Mouse (Mus musculus) hindbrain, embryonic 11.5 days (tissue): ENCODE data around the gene Erich4. TPM values are rescaled to one million over a fixed set of nuclear protein-coding genes. Genes with fewer than 3 reads are reported as not detected.

Experiments
- ATAC-seq: fragments of 200-750 bp; cut with Nextera tagmentation; 2 replicates; pipeline ENCODE4 v1.8.0; 2017; ENCODE audit warnings: mild to moderate bottlenecking, moderate TSS enrichment, moderate library complexity; ENCODE audit not compliant: low FRiP score
- DNase-seq: peaks from one replicate; pipeline ENCODE4 v3.0.0-alpha.2; 2015; ENCODE audit warnings: low spot score
- H3K27ac ChIP-seq: fragments of 300-500 bp; sonication (generic); 2 replicates; pipeline ENCODE4 v1.5.1; 2014; ENCODE audit warnings: mild to moderate bottlenecking, low read depth, low read length
- H3K27me3 ChIP-seq: fragments of 300-500 bp; sonication (generic); 2 replicates; pipeline ENCODE4 v1.6.1; 2014; ENCODE audit warnings: mild to moderate bottlenecking, low read length, moderate library complexity, mixed read lengths; ENCODE audit not compliant: control insufficient read depth, insufficient read depth
- H3K36me3 ChIP-seq: fragments of 300-500 bp; sonication (generic); 2 replicates; pipeline ENCODE4 v1.6.1; 2014; ENCODE audit warnings: mild to moderate bottlenecking, low read length, moderate library complexity, mixed read lengths; ENCODE audit not compliant: control insufficient read depth, insufficient read depth
- H3K4me1 ChIP-seq: fragments of 300-500 bp; sonication (generic); replicated peaks from 2 replicates; pipeline ENCODE4 v1.6.1; 2014; ENCODE audit warnings: low read length, mixed read lengths; ENCODE audit not compliant: control insufficient read depth, insufficient read depth
- H3K4me2 ChIP-seq: fragments of 300-500 bp; sonication (generic); replicated peaks from 2 replicates; pipeline ENCODE4 v1.6.1; 2014; ENCODE audit warnings: mild to moderate bottlenecking, low read depth, low read length
- H3K4me3 ChIP-seq: fragments of 300-500 bp; sonication (generic); 2 replicates; pipeline ENCODE4 v1.5.1; 2014; ENCODE audit warnings: low read depth, low read length
- H3K9ac ChIP-seq: fragments of 300-500 bp; sonication (generic); 2 replicates; pipeline ENCODE4 v1.6.1; 2014; ENCODE audit warnings: low read depth, low read length
- H3K9me3 ChIP-seq: fragments of 300-500 bp; sonication (generic); 2 replicates; pipeline ENCODE4 v1.6.1; 2016; ENCODE audit warnings: low read length; ENCODE audit not compliant: control insufficient read depth
- WGBS: fragments of 180-500 bp; shearing (Covaris S2); extraction: QIAGEN DNeasy Blood & Tissue Kit; methylation state at CpG from one replicate; pipeline ENCODE4 v1.1.7; 2014; 5-methylcytosine and 5-hydroxymethylcytosine counted together
- polyA plus RNA-seq: library from polyadenylated mRNA; unstranded; fragments of >200 nt; fragmentation: Nextera tagmentation; extraction: Ambion mirVana; gene quantifications from 2 replicates; pipeline ENCODE4 v1.2.1, GENCODE M21; 2014

Gene Erich4
- polyA plus RNA-seq, 1 experiment from 2014 or later, result not detected

DNA sequence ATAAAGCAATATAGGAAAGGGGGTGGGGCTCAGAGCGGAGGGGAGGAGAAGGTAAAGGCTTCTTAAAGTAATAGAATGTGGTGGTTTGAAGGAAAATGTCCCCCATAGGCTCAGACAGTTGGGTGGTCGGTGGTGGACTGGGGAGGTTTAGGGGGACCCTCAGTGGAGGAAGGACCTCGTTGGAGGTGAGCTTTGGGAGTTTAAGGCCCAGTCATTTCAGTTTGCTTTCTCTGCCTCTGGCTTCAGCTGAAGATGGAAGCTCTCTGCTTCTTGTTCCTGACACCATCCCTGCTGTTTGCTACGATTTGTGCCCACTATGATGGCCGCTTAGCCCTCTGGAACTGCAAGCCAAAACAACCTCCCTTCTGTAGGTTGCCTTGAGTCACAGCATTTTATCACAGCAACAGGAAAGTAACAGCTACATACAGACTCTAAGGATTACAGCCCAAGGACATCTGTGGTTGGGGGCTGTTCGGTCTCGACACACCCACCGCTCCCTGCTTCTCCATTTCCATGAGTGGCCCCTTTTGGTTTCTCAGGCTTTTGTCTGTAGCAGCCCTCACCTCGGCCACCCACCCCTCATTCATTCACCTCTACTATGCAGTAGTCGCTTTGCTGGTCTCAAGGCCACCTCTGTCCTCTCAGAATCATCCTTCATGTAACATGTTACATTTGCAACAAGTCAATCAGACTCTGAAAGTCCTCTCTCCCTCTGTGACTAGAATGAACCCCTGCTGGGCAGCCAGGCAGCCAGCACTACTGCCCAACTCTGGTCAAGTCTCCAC, 1.9 kb upstream of the Erich4 start:
- no peaks in the 10 kb centered on the region for H3K4me1 ChIP-seq
- no peaks in the 10 kb centered on the region for H3K9me3 ChIP-seq
- no peaks in the 10 kb centered on the region for H3K27me3 ChIP-seq
- H3K4me3 ChIP-seq, result no peak overlapping the region
- no peak overlapping the region for H3K27ac ChIP-seq
- H3K4me2 ChIP-seq, result no peak overlapping the region
- 77% methylated on average over 10 of the region's 10 CpGs for WGBS
- DNase-seq (no peak), ATAC-seq (no peak)
- no peak overlapping the region for H3K9ac ChIP-seq
- no peaks in the 10 kb centered on the region for H3K36me3 ChIP-seq

DNA sequence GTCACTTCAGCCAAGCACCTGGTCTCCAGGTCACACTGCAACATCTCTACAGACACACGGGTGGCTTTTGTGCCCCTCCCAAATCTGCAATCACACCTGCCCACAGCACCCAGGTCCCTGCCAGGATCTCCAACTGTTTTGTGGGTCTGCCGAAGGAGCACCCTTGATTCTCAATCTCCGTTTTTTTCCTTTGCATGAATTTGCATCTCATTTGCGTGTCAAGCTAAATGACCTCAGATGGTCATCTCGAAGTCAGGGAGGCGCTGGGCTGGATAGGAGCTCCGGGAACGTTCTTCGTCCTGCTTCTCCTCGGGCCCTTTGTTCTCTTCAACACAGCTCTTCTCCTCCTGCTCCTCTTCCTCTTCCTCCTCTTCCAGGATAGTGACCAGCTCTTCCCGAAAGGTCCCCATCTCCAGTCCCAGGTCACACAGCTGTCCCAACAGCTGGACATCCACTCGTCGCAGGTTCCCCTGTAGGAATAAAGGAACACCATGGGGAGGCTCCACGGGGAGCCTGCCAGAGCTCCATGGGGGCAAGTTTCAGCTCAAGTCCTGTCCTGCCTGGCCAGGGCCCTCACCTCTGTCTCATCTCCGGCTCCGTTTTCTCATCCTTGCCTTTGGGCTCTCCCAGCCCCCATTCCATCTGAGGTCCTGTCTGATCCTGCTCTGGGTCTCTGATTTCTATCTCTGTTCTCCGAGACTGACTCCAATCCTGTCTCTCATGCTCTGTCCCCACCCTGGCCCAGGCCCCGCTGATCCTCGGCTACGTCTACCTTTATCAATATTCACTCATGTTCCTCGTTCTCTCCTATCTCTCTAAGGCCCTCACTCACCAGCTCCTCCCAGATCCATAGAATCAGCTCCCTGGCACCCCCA, 624 bp downstream of the Erich4 start:
- no peak overlapping the region for H3K4me2 ChIP-seq
- H3K9ac ChIP-seq, result no peak overlapping the region
- ATAC-seq (no peak), DNase-seq (no peak)
- no peak overlapping the region for H3K4me3 ChIP-seq
- H3K27ac ChIP-seq, result no peak overlapping the region
- WGBS, result 73% methylated on average over 21 of the region's 21 CpGs
- H3K9me3 ChIP-seq, result no peaks in the 10 kb centered on the region
- H3K36me3 ChIP-seq, result no peaks in the 10 kb centered on the region
- H3K4me1 ChIP-seq, result no peaks in the 10 kb centered on the region
- H3K27me3 ChIP-seq, result no peaks in the 10 kb centered on the region

DNA sequence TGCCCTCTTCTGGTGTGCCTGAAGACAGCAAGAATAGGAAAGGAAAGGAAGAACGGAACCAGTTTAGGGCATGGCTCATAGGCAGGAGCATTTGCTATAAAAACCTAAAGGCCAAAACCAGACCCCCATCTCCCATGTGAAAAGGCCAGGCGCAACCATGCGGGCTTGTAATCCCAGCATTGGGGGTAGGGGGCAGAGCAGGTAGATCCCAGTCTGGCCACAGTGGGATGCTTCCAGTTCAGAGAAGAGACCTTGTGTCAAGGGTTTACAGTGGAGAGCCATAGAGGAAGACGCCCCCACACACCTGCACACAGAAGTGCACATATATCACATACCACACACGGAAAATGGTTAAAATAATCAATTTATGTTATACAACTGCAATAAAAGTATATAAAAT, 1.6 kb downstream of the Erich4 start:
- WGBS, result 92% methylated on average over 5 of the region's 5 CpGs
- H3K4me1 ChIP-seq, result no peaks in the 10 kb centered on the region
- no peak overlapping the region for H3K4me3 ChIP-seq
- H3K4me2 ChIP-seq, result no peak overlapping the region
- H3K36me3 ChIP-seq, result no peaks in the 10 kb centered on the region
- no peaks in the 10 kb centered on the region for H3K27me3 ChIP-seq
- no peak overlapping the region for H3K9ac ChIP-seq
- ATAC-seq (no peak), DNase-seq (no peak)
- no peak overlapping the region for H3K27ac ChIP-seq
- H3K9me3 ChIP-seq, result no peaks in the 10 kb centered on the region

DNA sequence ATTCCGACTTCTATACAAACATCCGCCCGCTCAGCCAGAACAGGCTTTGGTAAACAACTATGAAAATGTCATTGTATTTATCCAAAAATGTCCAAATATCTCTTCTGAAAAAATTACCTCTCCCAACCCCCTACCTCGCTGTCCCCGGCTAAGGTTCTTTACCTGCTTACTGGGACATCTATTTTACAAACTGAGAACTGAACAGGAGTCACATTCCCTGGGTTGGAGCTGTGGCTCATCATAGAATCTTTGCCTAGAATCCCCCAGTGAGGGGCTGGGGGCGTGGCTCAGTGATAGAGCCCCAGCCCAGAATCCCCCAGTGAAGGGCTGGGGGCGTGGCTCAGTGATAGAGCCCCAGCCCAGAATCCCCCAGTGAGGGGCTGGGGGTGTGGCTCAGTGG, 4.2 kb downstream of the Erich4 start:
- 50% methylated on average over 7 of the region's 7 CpGs for WGBS
- Histone ChIP-seq H3K4me1 (no peaks in the 10 kb centered on the region), H3K9me3 (no peaks in the 10 kb centered on the region), H3K4me2 (no peak overlapping the region), H3K36me3 (no peaks in the 10 kb centered on the region), H3K27me3 (no peaks in the 10 kb centered on the region), H3K9ac (no peak overlapping the region), H3K4me3 (no peak overlapping the region), H3K27ac (no peak overlapping the region)
- ATAC-seq (no peak), DNase-seq (no peak)

DNA sequence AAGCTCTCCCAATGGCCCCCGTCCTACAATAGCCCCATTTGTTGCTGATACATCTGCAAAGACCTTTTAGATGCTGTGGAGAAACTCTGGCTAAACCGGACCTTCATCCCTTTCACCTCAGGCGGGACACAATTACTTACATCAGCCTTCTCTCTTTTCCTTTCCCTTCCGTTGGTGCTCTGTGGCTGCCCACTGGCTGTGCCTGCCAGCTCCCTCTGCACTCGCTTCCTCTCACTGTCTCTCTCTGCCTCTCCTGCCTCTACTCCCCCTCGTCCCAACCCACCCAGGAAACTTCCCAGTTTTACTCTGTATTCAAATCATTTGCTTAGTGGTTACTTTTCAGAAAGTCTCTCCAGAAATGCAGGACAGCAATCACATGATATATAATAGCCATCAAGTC, 5.6 kb downstream of the Erich4 start:
- no peak overlapping the region for H3K4me2 ChIP-seq
- no peak overlapping the region for H3K27ac ChIP-seq
- no peaks in the 10 kb centered on the region for H3K36me3 ChIP-seq
- no peak overlapping the region for H3K4me3 ChIP-seq
- no peaks in the 10 kb centered on the region for H3K9me3 ChIP-seq
- no peaks in the 10 kb centered on the region for H3K27me3 ChIP-seq
- no peaks in the 10 kb centered on the region for H3K4me1 ChIP-seq
- H3K9ac ChIP-seq, result no peak overlapping the region
- no peak for ATAC-seq
- WGBS, result 41% methylated on average over 6 of the region's 6 CpGs
- no peak for DNase-seq

DNA sequence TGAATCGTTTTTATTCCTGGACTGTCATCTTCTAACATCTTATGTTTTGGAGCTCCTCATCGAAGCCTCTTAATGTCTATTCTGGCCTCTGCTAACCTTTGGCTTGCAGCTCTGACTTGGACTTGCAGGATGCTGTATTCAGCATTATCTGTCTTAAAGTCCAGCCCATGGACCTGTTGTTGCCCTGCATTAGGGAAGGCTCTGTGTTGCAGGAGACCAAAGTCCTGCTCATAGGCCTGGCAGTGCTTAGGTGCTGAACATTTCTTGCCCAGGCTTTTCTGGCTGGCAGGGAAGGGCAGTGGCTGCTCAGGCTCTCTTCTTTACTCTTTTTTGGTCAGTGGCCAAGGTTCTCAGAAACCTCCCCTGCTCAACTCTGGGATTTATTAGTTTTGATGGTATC, 8.5 kb downstream of the Erich4 start:
- Histone ChIP-seq H3K9ac (no peak overlapping the region), H3K27me3 (no peaks in the 10 kb centered on the region), H3K4me3 (no peak overlapping the region), H3K4me1 (no peaks in the 10 kb centered on the region), H3K9me3 (no peaks in the 10 kb centered on the region), H3K4me2 (no peak overlapping the region), H3K36me3 (no peaks in the 10 kb centered on the region), H3K27ac (no peak overlapping the region)
- DNase-seq (no peak), ATAC-seq (no peak)
- 94% methylated on average over 2 of the region's 2 CpGs for WGBS

DNA sequence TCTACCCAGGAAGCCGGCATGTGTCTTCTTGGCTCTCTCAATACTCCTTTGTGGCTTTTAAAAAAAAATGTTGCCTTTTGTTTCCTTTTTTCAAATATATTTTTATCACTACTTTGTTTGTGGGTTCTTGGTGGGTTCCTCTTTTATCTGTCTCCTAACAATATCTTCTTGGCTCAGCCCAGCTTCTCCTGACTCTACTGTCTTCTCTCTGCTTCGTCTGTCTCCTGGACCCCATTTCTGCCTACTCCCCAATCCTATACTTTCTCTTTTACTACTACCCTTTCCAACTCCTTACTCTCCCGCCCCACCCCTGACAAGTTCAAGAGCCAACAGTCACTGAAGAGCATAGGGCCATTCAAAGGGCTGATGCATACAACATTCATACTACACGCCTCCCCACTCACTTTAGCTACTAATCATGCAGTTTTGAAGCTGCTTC, 9.0 kb downstream of the Erich4 start:
- H3K9me3 ChIP-seq, result no peaks in the 10 kb centered on the region
- no peak for ATAC-seq
- no peaks in the 10 kb centered on the region for H3K36me3 ChIP-seq
- H3K4me1 ChIP-seq, result no peaks in the 10 kb centered on the region
- DNase-seq, result no peak
- no peak overlapping the region for H3K27ac ChIP-seq
- WGBS, result 82% methylated on average over 4 of the region's 4 CpGs
- no peak overlapping the region for H3K4me2 ChIP-seq
- no peak overlapping the region for H3K4me3 ChIP-seq
- H3K9ac ChIP-seq, result no peak overlapping the region
- no peaks in the 10 kb centered on the region for H3K27me3 ChIP-seq

DNA sequence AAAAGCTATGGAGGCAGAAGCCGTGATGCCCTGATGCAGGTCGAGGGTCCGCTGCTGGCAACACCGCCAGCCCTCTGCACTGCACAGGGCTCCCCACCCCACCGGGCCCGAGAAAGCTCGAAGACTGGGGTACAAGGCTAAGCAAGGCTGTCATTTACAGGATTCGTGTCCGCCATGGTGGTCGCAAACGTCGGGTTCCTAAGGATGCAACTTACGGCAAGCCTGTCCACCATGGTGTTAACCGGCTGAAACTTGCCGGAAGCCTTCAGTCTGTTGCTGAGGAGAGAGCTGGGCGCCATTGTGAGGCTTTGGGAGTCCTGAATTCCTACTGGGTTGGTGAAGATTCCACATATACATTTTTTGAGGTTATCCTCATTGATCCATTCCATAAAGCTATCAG, 14.3 kb downstream of the Erich4 start:
- H3K27me3 ChIP-seq, result no peaks in the 10 kb centered on the region
- H3K9ac ChIP-seq, result no peak overlapping the region
- H3K9me3 ChIP-seq, result no peaks in the 10 kb centered on the region
- no peak for DNase-seq
- WGBS, result 88% methylated on average over 16 of the region's 16 CpGs
- no peak overlapping the region for H3K4me2 ChIP-seq
- H3K27ac ChIP-seq, result no peak overlapping the region
- no peaks in the 10 kb centered on the region for H3K4me1 ChIP-seq
- H3K4me3 ChIP-seq, result no peak overlapping the region
- no peaks in the 10 kb centered on the region for H3K36me3 ChIP-seq
- ATAC-seq, result no peak

DNA sequence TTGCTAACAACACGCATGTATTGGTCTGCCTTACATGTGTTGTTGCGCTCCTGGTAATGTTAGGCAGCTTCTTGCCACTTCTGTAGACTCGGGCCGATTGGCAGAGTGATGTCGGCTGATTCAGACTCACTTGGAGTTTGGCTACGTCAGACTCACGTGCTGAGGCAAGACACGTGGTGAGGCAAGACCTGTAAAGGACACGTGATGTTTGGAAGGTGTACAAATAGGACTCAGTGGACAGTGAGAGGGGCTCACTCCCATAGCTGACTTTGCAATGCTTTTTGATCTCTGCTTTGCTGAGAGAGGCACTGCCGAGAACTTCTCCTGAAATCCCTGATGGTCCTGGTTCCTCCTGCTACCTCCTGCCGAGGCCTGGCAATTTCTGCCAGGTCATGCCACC, 15.0 kb downstream of the Erich4 start:
- no peak for DNase-seq

More for the DNA sequence above, 15.0 kb downstream of the Erich4 start:
- no peak for ATAC-seq
- H3K36me3 ChIP-seq, result no peaks in the 10 kb centered on the region
- H3K4me3 ChIP-seq, result no peak overlapping the region
- no peaks in the 10 kb centered on the region for H3K9me3 ChIP-seq
- WGBS, result 88% methylated on average over 11 of the region's 11 CpGs
- no peak overlapping the region for H3K4me2 ChIP-seq
- H3K27me3 ChIP-seq, result no peaks in the 10 kb centered on the region
- H3K27ac ChIP-seq, result no peak overlapping the region
- no peaks in the 10 kb centered on the region for H3K4me1 ChIP-seq
- H3K9ac ChIP-seq, result no peak overlapping the region
